Mouse (Mus musculus): ENCODE data around the gene Clic3. TPM values are rescaled to one million over a fixed set of nuclear protein-coding genes. Genes with fewer than 3 reads are reported as not detected.
"Not testable (repeated sequence)": the region's sequence is repeated elsewhere in the genome, so short reads cannot be mapped to it uniquely, and the experiment has no call there.

Clic3 gene
- 1.1 and 2.2 TPM in 2 replicates for polyA plus RNA-seq (2014; fragmentation: Nextera tagmentation; extraction: Ambion mirVana)

GRCm38 (mm10) chr2:25456205-25456953 is at the start of gene Clic3:
Gene Clic3 (plus strand): TSS chr2:25456838.
- ATAC-seq: no peak
- no peak within 1 kb of the TSS for H3K9ac ChIP-seq (ENCODE audit: low read length)
- 65% methylated on average over 14 of the region's 14 CpGs for WGBS

DNA sequence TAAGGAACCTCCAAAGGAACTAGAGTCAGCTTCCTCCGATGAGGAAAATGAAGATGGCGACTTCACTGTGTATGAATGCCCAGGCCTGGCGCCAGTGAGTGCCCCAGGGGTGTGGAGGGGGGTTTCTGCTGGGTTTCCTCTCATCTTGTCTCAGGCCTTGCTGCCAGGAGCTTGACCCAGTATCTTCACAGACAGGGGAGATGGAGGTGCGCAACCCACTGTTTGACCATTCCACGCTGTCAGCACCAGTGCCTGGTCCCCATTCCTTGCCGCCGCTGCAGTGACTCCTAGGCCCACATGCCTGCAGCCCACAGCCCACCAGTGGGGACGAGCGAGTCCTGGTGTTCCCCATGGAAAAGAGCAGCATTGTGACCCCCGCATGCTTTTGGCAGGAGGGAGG is 47.7 kb upstream of the Clic3 start:
- H3K9ac ChIP-seq (ENCODE audit: low read length): no peak overlapping the region
- H3K27me3 ChIP-seq (replicated peaks; ENCODE audit: control insufficient read depth, insufficient read depth, low read length): no peaks in the 10 kb centered on the region
- no peaks in the 10 kb centered on the region for H3K9me3 ChIP-seq (replicated peaks; ENCODE audit: control insufficient read depth, low read length)
- H3K4me3 ChIP-seq (ENCODE audit: low read depth, low read length): no peak overlapping the region
- whole genome bisulfite sequencing: 88% methylated on average over 10 of the region's 10 CpGs
- H3K4me1 ChIP-seq (ENCODE audit: control insufficient read depth, insufficient read depth, low read length): peaks cover 9% of the 10 kb centered on the region
- DNase-seq (ENCODE audit: low spot score) (no peak), ATAC-seq (no peak)
- H3K36me3 ChIP-seq (ENCODE audit: control insufficient read depth, insufficient read depth, low read length): peaks cover 37% of the 10 kb centered on the region
- no peak overlapping the region for H3K27ac ChIP-seq (ENCODE audit: low read depth, low read length)
- H3K4me2 ChIP-seq (ENCODE audit: low read length): no peak overlapping the region

More at GRCm38 (mm10) chr2:25456205-25456953, at the start of gene Clic3:
- Histone ChIP-seq H3K4me1 (ENCODE audit: control insufficient read depth, insufficient read depth, low read length) (peaks cover 10% of the 10 kb centered on the region), H3K27me3 (replicated peaks; ENCODE audit: control insufficient read depth, insufficient read depth, low read length) (no peaks in the 10 kb centered on the region), H3K27ac (ENCODE audit: low read depth, low read length) (no peak within 1 kb of the TSS), H3K4me2 (ENCODE audit: low read length) (no peak within 1 kb of the TSS), H3K36me3 (ENCODE audit: control insufficient read depth, insufficient read depth, low read length) (peaks cover 20% of the 10 kb centered on the region), H3K9me3 (replicated peaks; ENCODE audit: control insufficient read depth, low read length) (no peaks in the 10 kb centered on the region), H3K4me3 (ENCODE audit: low read depth, low read length) (no peak within 1 kb of the TSS)
- DNase-seq (ENCODE audit: low spot score): no peak

DNA sequence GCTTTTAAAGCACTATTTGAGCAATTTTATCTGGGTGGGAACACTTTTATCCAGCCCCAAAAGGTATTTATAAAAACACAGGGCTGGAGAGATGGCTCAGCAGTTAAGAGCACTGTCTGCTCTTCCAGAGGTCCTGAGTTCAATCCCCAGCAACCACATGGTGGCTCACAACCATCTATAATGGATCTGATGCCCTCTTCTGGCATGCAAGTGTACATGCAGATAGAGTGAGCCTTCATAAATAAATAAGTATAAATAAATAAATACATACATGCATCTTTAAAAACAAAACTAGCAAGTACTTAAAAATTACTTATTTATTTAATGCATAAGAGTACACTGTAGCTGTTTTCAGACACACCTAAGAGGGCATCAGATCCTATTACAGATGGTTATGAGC is 43.2 kb upstream of the Clic3 start:
- not testable (repeated sequence) for H3K9me3 ChIP-seq (replicated peaks; ENCODE audit: control insufficient read depth, low read length); H3K4me2 ChIP-seq (ENCODE audit: low read length); ATAC-seq; H3K9ac ChIP-seq (ENCODE audit: low read length); DNase-seq (ENCODE audit: low spot score); H3K27me3 ChIP-seq (replicated peaks; ENCODE audit: control insufficient read depth, insufficient read depth, low read length); H3K4me1 ChIP-seq (ENCODE audit: control insufficient read depth, insufficient read depth, low read length); H3K27ac ChIP-seq (ENCODE audit: low read depth, low read length); H3K4me3 ChIP-seq (ENCODE audit: low read depth, low read length)
- peaks cover 24% of the 10 kb centered on the region for H3K36me3 ChIP-seq (ENCODE audit: control insufficient read depth, insufficient read depth, low read length)

DNA sequence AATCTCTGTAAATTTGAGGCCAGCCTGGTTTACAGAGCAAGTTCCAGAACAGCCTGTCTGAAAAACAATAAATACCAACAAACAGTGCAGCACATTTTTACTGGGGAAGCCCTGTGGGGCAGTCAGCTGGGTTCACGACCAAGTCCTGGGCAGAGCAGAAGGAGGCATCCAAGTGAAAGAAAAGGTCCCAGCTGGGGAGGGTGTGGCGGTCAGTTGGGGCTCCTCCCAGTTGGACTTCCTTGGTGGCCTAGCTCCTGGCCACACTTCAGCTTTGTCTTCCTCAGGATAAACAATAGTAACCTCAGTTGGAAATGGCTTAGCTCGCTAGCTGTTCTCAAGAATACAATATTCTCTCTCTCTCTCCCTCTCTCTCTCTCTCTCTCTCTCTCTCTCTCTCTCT is 39.2 kb upstream of the Clic3 start:
- ATAC-seq (no peak), DNase-seq (ENCODE audit: low spot score) (no peak)
- Histone ChIP-seq H3K27me3 (replicated peaks; ENCODE audit: control insufficient read depth, insufficient read depth, low read length) (no peaks in the 10 kb centered on the region), H3K27ac (ENCODE audit: low read depth, low read length) (no peak overlapping the region), H3K4me2 (ENCODE audit: low read length) (no peak overlapping the region), H3K4me3 (ENCODE audit: low read depth, low read length) (no peak overlapping the region), H3K9me3 (replicated peaks; ENCODE audit: control insufficient read depth, low read length) (no peaks in the 10 kb centered on the region), H3K36me3 (ENCODE audit: control insufficient read depth, insufficient read depth, low read length) (no peaks in the 10 kb centered on the region), H3K9ac (ENCODE audit: low read length) (no peak overlapping the region), H3K4me1 (ENCODE audit: control insufficient read depth, insufficient read depth, low read length) (no peaks in the 10 kb centered on the region)
- WGBS: 8% methylated on average over 3 of the region's 3 CpGs

DNA sequence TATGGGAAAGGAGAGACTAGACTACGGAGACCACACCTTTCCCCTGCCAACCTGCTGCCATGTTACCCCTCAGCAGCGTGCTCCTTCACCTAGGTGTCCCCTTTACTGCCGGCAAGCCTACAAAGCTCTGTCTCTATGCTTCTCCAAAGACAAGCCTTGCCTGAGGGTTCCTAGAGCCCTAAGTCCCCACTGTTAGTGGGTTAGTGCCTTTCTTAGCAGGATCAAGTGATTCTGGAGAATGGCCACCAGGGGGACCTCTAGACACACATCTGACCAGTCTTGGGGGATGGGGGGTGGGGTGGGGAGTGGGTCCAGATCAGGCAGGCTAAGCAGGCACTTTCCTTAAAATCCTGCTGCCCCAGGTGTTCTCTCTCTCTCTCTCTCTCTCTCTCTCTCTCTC is 34.7 kb upstream of the Clic3 start:
- peak; percentile 80 for DNase-seq (ENCODE audit: low spot score)
- no peaks in the 10 kb centered on the region for H3K9me3 ChIP-seq (replicated peaks; ENCODE audit: control insufficient read depth, low read length)
- no peak overlapping the region for H3K4me3 ChIP-seq (ENCODE audit: low read depth, low read length)

GRCm38 (mm10) chr2:25422587-25423410 is 33.8 kb upstream of the Clic3 start, which contains the start of gene Fut7:
Gene Fut7 (plus strand): TSS chr2:25423267.
- ATAC-seq: no peak
- Histone ChIP-seq H3K4me3 (ENCODE audit: low read depth, low read length) (no peak within 1 kb of the TSS), H3K4me1 (ENCODE audit: control insufficient read depth, insufficient read depth, low read length) (no peaks in the 10 kb centered on the region), H3K27ac (ENCODE audit: low read depth, low read length) (no peak within 1 kb of the TSS), H3K9ac (ENCODE audit: low read length) (no peak within 1 kb of the TSS), H3K9me3 (replicated peaks; ENCODE audit: control insufficient read depth, low read length) (no peaks in the 10 kb centered on the region), H3K27me3 (replicated peaks; ENCODE audit: control insufficient read depth, insufficient read depth, low read length) (no peaks in the 10 kb centered on the region; the same call in 1 of the 2 replicates), H3K36me3 (ENCODE audit: control insufficient read depth, insufficient read depth, low read length) (no peaks in the 10 kb centered on the region), H3K4me2 (ENCODE audit: low read length) (no peak within 1 kb of the TSS)
- no peak for DNase-seq (ENCODE audit: low spot score)
- 70% methylated on average over 17 of the region's 17 CpGs for WGBS

More for the DNA sequence above, 34.7 kb upstream of the Clic3 start:
- H3K27ac ChIP-seq (ENCODE audit: low read depth, low read length): no peak overlapping the region
- no peaks in the 10 kb centered on the region for H3K4me1 ChIP-seq (ENCODE audit: control insufficient read depth, insufficient read depth, low read length)
- no peaks in the 10 kb centered on the region; the same call in 1 of the 2 replicates for H3K27me3 ChIP-seq (replicated peaks; ENCODE audit: control insufficient read depth, insufficient read depth, low read length)
- H3K4me2 ChIP-seq (ENCODE audit: low read length): no peak overlapping the region
- H3K36me3 ChIP-seq (ENCODE audit: control insufficient read depth, insufficient read depth, low read length): no peaks in the 10 kb centered on the region
- peak; percentile 58 for ATAC-seq
- 28% methylated on average over 3 of the region's 3 CpGs for WGBS
- no peak overlapping the region for H3K9ac ChIP-seq (ENCODE audit: low read length)

GRCm38 (mm10) chr2:25423626-25424025 is 33.0 kb upstream of the Clic3 start:
- no peak for DNase-seq (ENCODE audit: low spot score)
- ATAC-seq: no peak
- no peaks in the 10 kb centered on the region for H3K36me3 ChIP-seq (ENCODE audit: control insufficient read depth, insufficient read depth, low read length)
- H3K9me3 ChIP-seq (replicated peaks; ENCODE audit: control insufficient read depth, low read length): no peaks in the 10 kb centered on the region
- no peak overlapping the region for H3K9ac ChIP-seq (ENCODE audit: low read length)
- H3K4me3 ChIP-seq (ENCODE audit: low read depth, low read length): no peak overlapping the region
- H3K4me2 ChIP-seq (ENCODE audit: low read length): no peak overlapping the region
- no peak overlapping the region for H3K27ac ChIP-seq (ENCODE audit: low read depth, low read length)
- H3K4me1 ChIP-seq (ENCODE audit: control insufficient read depth, insufficient read depth, low read length): no peaks in the 10 kb centered on the region; the same call in 1 of the 2 replicates
- no peaks in the 10 kb centered on the region; the same call in 1 of the 2 replicates for H3K27me3 ChIP-seq (replicated peaks; ENCODE audit: control insufficient read depth, insufficient read depth, low read length)
- WGBS: 83% methylated on average over 1 of the region's 1 CpGs

GRCm38 (mm10) chr2:25425481-25425880 is 31.2 kb upstream of the Clic3 start:
- no peak for ATAC-seq
- H3K9ac ChIP-seq (ENCODE audit: low read length): peak overlapping the region; percentile 35; the same call in 1 of the 2 replicates
- H3K4me1 ChIP-seq (ENCODE audit: control insufficient read depth, insufficient read depth, low read length): peaks cover 13% of the 10 kb centered on the region
- H3K9me3 ChIP-seq (replicated peaks; ENCODE audit: control insufficient read depth, low read length): no peaks in the 10 kb centered on the region
- H3K4me3 ChIP-seq (ENCODE audit: low read depth, low read length): no peak overlapping the region
- no peaks in the 10 kb centered on the region for H3K36me3 ChIP-seq (ENCODE audit: control insufficient read depth, insufficient read depth, low read length)
- no peak overlapping the region for H3K27ac ChIP-seq (ENCODE audit: low read depth, low read length)
- WGBS: 53% methylated on average over 27 of the region's 27 CpGs
- H3K27me3 ChIP-seq (replicated peaks; ENCODE audit: control insufficient read depth, insufficient read depth, low read length): no peaks in the 10 kb centered on the region; the same call in 1 of the 2 replicates
- H3K4me2 ChIP-seq (ENCODE audit: low read length): no peak overlapping the region
- DNase-seq (ENCODE audit: low spot score): peak; percentile 18

All from forebrain, embryonic 14.5 days (tissue).